Mouse (Mus musculus): ENCODE measurements at regions not wholly inside any gene's neighbourhood (a gene's known extent, or its start where the extent isn't known, plus 50 kb on each side); places are given as distances from the start of the nearest gene placed in this dataset.

DNA sequence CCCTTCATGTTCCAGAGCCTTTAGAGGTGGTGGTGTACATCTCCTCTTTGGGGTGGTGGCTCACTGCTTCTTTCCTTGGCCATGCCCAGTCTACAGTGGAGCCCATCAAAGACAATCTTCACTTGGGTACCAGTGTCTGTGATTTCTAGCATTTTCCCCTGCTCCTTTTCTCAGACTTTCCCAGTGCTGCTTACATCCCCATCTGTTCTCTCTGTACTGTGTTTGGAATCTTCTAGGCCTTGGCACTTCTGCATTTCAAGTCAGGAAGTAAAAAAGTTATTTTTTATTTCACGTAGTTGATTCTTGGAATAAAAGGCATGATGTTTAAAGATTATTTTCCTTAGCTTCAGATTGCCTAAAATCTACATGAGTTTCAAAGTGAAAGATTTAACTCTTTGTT is 455.4 kb downstream of the Sorl1 start:
- TF ChIP-seq GATA1 (IDR thresholded peaks at IDR 0.05; ENCODE audit: low read length) (no peak), TAL1 (IDR thresholded peaks at IDR 0.05; ENCODE audit: low read length) (no peak)
